Mouse (Mus musculus) effector memory CD4-positive, alpha-beta T cell, adult 5 months (primary cell): ENCODE measurements around the gene Ube2m. TPM values are rescaled to one million over a fixed set of nuclear protein-coding genes. Genes with fewer than 3 reads are reported as not detected.

Experiments
- polyA plus RNA-seq: library from polyadenylated mRNA; unstranded; fragments of 100-300 nt; shearing (Covaris generic); gene quantifications from one replicate; pipeline ENCODE4 v1.2.1, GENCODE M21; 2017

The Ube2m gene
- 133 TPM for polyA plus RNA-seq

DNA sequence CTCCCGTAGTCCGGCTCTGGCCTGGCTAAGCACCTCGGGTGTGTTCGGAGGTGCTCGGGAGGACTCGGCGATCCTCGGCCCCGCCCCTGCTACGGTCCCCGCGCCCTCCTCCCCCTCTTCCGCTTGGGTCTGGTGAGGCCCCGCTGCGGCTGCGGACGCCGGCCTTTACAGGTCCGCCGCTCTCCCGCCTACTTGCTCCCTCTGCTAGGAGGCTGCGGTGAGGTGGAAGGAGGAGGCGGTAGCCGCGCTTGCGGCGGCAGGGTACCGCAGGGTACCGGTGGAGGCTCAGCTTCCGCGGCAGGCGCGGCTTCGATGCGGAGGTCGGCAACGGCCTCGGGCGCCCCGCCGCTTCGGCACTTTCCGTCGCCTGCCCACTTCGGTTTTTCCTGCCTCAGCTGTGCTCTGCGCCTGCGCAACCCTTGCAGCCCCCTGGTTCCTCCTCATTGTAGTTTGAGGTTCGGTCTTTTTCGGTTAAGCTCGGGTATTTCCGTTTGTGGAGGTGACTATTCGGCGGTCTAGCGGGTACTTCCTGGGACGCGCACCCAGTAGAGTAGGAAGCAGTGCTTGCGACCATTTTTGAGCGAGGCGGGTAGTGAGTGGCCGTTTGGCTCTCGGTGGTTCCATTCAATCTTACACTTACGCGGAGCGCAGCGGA, at the start of gene Ube2m:
Ube2m (minus strand) TSS at position 375 of the 655 bp plus-strand sequence.

DNA sequence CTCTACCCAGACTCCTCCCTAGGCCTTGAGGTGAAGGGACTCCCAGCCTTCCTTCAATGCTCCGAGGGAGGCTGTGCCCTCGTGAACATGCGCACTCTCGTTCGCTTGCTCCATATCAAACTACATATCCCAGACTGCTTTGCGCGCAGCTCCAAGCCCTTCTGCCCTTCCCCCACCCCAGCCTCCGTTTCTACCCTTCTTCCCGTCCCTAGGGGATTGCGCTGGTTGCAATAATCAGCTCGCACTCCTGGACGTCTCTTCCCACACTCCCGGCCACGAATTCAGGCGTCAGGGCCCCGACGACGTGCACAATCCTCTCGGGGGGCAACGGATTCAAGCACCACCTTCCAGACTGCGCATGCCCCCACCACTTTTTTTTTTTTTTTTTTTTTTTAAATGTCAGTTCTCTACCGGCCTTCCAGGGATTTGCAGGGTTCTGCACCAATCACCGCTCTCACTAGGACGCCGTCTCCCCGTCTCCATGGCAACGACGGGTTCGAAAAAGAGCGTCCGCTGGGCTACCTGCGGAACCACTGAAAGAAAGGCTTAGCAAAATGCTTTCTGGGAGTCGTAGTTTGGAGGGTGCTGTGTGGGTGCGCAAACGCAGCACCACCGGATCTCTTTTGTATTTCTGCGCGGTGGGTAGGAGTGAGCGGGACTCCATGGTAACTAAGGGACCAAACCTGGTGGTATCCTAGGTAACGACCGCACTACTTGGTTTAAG, 16.4 kb upstream of the Ube2m start, which contains the start of gene Mzf1:
Mzf1 (minus strand) TSS at position 478 of the 724 bp plus-strand sequence.

DNA sequence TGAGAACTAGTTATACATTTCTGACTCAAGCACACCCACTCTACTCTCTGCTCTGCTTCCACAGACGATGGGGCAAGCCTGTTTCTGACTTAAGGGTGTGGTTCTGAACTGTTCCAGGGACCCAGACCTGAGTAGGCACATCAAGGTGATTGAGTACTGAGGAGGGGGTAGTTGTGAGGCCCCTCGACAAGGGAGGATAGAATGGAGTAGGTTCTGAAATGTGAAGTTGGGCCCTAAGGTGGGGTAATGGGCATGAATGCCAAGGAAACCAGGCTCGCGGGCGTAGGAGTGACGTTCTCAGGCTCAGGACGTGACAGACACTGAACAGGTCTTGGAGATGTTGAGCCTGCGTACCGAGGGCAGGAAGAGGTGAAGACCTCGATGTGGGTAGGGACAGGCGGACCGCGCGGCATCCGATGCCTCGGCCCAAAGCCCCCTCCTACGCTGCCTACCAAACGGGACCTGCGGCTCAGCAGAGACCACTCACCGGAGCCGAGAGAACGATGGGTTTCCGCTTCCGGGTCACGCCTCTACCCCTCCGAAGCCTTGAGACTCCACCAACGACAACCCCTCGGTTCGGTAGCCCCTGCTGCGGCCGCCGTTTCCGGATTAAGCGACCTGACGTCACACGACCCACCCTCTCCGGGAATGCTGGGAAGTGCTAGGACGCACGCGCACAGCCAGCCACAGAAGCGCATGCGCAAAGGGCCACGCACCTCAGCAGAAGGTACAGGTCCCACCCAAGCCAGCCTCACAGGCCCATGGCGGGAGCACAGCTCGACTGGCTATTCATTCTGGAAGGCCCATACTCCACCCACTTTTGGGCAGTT, 3.7 kb downstream of the Ube2m start, which contains the start of gene Chmp2a:
Chmp2a (minus strand) TSS at position 660 of the 830 bp plus-strand sequence.

DNA sequence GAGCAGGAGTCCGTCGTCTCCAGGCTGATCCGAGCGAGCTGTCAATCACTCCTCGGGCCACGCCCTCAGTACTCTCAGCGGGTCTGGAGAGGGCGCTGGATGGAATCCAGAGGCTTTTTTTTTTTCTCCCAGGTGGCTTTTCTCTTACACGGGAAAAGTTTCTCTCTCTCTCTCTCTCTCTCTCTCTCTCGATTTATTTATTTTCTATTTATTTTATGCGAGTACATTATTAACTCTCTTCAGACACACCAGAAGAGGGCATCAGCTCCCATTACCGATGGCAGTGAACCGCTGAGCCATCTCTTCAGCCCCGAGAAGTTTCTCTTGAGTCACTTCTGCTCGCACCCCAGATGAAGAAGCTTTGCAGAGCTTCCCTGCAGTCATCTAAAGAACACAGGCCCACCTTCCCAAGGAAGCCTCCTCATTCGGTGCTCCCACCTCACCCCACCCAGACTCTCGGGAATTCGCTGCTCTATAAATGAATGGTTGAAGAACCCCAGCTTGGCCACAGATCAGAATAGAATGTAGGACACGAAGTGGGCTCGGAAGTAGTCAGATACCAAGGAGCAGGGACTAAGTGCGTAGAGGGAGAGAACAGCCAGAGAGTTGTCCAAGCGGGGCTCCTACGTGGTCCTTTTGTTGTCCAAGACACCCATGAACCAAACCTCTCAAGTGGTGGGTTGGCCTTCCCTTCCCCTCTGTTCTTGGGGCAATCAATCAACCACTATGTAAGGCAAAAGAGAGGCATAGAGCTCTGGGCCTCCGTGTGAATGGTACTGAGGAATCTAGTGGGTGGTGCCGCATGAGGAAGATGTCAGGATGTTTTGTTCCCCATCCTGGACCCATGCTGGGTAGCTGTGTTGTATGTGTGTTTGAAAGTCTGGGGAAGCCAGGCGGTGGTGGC, 27.8 kb downstream of the Ube2m start, which contains the start of gene Zbtb45:
Zbtb45 (minus strand) TSS at position 30 of the 904 bp plus-strand sequence.

DNA sequence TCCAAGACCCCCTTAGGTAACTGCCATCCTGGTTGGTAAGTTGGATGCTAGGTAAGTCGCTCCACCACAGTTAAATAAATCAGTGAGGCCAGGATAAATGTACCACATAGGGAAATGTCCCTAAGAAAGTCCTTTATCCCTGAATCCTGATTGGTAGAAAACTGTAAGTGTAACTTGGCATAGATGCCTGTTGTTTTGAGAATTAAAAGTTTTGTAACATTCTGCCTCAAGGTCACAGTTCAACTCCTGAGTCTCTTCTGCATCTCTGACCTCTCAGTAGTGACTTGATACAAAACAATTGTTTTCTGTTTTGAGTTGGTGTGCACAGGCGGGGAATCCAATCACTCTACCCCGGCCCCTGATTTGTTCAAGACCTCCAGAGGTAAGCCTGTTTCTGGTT, 39.2 kb downstream of the Ube2m start, which contains the start of gene Trim28:
Trim28 (plus strand) TSS at position 264 of the 400 bp plus-strand sequence.

DNA sequence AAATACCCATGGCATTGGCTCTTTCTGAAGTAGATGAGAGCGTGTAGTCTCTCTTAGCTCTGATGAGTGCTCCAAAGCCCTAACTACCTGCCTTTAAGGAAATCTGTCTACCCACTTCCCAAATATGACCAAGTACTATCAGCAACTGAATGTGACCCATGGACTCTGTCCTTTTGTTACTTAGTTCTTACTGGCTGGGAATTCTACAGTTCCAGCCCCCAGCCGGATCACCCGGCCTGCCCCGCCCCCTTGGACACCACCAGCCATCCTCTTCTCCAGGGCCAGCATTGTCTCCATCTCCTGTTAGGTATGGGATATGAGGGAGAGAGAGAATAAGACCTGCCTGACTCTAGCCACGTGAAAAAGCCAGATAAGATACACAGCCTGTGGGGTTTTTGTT, 40.0 kb downstream of the Ube2m start, which contains the start of gene Slc27a5:
Slc27a5 (minus strand) TSS at position 140 of the 400 bp plus-strand sequence.

Other genes with a start within 250 kb of the Ube2m start
- 12.5 TPM for gene Zscan18, start 234.6 kb downstream of the Ube2m start, polyA plus RNA-seq
- 7.6 TPM for gene Zfp329, start 219.4 kb downstream of the Ube2m start, polyA plus RNA-seq
- 91.6 TPM for gene Zfp110, start 203.5 kb downstream of the Ube2m start, polyA plus RNA-seq
- gene Zfp128, start 157.1 kb downstream of the Ube2m start, polyA plus RNA-seq: 0.42 TPM
- 5.2 TPM for gene Zscan22, start 140.5 kb downstream of the Ube2m start, polyA plus RNA-seq
- 1,062 TPM for gene Rps5, start 116.0 kb downstream of the Ube2m start, polyA plus RNA-seq
- not detected for gene Rnf225, start 110.9 kb downstream of the Ube2m start, polyA plus RNA-seq
- 0.60 TPM for gene Zfp324, start 72.4 kb downstream of the Ube2m start, polyA plus RNA-seq
- gene Zfp446, start 60.4 kb downstream of the Ube2m start, polyA plus RNA-seq: 3.5 TPM
- 0.21 TPM for gene Slc27a5, start 40.1 kb downstream of the Ube2m start, polyA plus RNA-seq
- gene Trim28, start 39.2 kb downstream of the Ube2m start, polyA plus RNA-seq: 106 TPM
- 6.3 TPM for gene Zbtb45, start 28.2 kb downstream of the Ube2m start, polyA plus RNA-seq
- gene Chmp2a, start 3.5 kb downstream of the Ube2m start, polyA plus RNA-seq: 163 TPM
- 0.09 TPM for gene Mzf1, start 16.5 kb upstream of the Ube2m start, polyA plus RNA-seq
- gene Vmn1r85, start 56.9 kb upstream of the Ube2m start, polyA plus RNA-seq: not detected
- gene Vmn1r86, start 81.6 kb upstream of the Ube2m start, polyA plus RNA-seq: not detected
- 0.16 TPM for gene Vmn1r87, start 101.9 kb upstream of the Ube2m start, polyA plus RNA-seq
- gene Vmn1r88, start 121.3 kb upstream of the Ube2m start, polyA plus RNA-seq: 0.07 TPM
- not detected for gene Vmn1r89, start 174.7 kb upstream of the Ube2m start, polyA plus RNA-seq
- gene Lig1, start 239.0 kb upstream of the Ube2m start, polyA plus RNA-seq: 13.6 TPM
- gene Zswim9, start 240.4 kb upstream of the Ube2m start, polyA plus RNA-seq: 1.7 TPM